Mouse (Mus musculus) activated CD4-positive, CD25-positive, alpha-beta regulatory T cell, adult 4 months (primary cell): Measurements from ENCODE around the gene Gm49601. TPM values are rescaled to one million over a fixed set of nuclear protein-coding genes. Genes with fewer than 3 reads are reported as not detected.

Source experiments
- ATAC-seq: one replicate; pipeline ENCODE4 v1.8.0; 2017
- polyA plus RNA-seq, 2 experiments: library from polyadenylated mRNA; unstranded; fragments of 100-300 nt; shearing (Covaris generic); gene quantifications; one replicate each; pipeline ENCODE4 v1.2.1; 2017

The Gm49601 gene
- not detected for polyA plus RNA-seq

GRCm38 (mm10) chr16:18626376-18626878 is at the start of gene Gm49601:
TSS of gene Gm49601 (minus strand) at chr16:18626427.
- ATAC-seq, result peak; percentile 72

DNA sequence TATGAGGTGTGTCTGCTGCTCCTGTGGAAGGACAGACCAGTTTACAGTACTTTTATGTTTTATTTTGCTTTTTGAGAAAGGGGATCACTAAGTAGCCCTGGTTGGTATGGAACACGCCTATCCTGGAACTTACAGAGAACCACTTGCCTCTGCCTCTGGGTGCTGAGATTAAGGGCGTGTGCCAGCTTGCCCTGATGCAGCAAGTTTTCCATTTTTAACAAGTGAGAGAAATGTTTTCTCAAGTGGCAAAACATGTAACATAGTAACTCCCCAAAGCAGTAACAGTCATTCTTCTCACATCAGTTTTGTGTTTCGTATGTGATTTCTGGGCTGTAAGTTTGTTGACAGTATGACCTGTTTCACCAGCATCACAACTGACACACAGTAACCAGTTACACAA is 46.8 kb upstream of the Gm49601 start:
- ATAC-seq, result no peak

GRCm38 (mm10) chr16:18672027-18672426 is 45.8 kb upstream of the Gm49601 start:
- no peak for ATAC-seq

- ATAC-seq, result no peak
These were observed 43.7 kb upstream of the Gm49601 start for GRCm38 (mm10) chr16:18669914-18670313.

GRCm38 (mm10) chr16:18658597-18658996 is 32.4 kb upstream of the Gm49601 start:
- ATAC-seq, result no peak

- no peak for ATAC-seq
These were observed 29.3 kb upstream of the Gm49601 start for GRCm38 (mm10) chr16:18655372-18656098.

DNA sequence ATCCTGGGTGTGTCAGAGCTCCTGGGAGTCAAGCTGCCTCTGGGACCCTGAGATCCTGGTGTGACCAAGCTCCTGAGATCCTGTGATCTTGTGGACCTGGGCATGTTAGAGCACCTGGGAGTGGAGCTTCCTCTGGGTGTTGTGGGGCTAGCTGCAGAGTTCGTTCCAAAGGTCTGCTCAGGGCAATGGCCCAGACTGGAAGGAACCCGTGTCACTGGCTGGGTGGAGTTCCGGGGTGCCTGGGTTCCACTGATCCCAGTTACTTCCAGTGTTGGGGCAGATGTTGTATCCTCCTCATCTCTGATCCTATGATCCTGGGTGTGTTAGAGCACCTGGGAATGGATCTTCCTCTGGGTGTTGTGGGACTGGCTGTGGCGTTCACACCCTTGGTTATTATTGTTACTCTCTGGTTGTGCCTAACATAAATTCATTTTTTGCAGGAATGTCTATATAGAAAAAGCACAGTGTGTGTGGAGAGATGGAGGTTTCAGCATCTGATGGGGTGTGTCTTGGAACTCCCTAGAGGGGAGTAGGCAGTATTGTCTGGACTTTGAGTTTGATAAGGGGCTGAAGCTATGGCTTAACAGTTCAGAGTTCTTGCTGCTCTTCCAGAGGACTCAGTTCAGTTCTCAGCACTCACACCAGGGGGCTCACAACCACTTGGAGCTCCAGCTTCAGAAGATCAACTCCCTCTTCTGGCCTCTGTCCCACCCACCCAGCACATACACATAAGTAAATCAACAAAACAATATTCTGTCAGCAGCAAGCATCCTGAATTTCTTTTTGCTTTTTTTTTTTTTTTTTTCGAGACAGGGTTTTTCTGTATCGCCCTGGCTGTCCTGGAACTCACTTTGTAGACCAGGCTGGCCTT is 27.3 kb upstream of the Gm49601 start:
- ATAC-seq, result no peak

DNA sequence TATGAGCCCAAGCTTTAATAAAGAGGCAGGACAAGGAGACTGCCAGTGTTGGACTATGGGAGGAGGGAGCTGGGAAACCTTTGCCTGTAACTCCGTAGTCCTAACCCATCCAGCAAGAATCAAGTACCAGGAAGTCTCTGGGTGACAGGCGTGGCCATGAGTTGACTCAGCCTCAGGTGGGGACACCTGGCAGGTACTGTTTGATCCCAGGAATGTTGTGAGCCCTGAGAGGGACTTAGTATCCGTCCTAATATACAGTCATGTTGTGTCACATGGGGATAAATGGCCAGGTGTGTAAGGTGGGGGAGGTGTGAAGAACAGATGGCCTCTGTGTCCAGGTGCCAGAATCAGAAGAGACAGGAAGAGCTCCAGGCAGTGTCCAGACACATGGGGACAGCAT is 22.9 kb upstream of the Gm49601 start:
- ATAC-seq, result no peak

GRCm38 (mm10) chr16:18645329-18645728 is 19.1 kb upstream of the Gm49601 start:
- ATAC-seq, result no peak

GRCm38 (mm10) chr16:18644485-18644884 is 18.3 kb upstream of the Gm49601 start:
- no peak for ATAC-seq

DNA sequence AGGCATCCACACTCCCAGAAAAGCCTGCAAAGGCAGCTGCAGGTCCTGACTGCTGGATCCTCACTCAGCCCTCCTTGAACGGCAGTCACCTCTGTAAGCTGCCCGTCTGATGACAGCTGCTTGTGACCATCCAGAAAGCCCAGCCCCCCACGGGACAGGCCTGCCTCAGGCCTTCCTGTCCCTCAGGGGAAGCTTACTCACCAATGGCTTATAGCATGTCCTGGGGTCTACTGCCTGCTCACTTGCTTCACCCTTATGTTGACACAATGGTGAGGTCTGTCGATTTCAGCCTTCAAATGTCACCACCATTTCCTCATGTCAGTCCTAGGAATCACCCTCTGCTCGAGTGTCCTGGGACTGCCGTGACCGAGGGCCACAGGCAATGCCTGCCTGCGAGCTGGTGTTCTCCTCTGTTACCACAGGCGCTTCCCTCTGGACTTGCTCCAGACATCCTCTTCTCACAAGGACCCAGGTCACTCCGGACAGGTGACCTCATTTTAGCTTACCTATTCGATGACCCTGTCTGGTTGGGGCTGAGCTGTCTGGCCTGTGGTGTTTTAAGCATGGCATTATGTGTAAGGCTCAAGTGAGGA is 17.3 kb upstream of the Gm49601 start:
- no peak for ATAC-seq

DNA sequence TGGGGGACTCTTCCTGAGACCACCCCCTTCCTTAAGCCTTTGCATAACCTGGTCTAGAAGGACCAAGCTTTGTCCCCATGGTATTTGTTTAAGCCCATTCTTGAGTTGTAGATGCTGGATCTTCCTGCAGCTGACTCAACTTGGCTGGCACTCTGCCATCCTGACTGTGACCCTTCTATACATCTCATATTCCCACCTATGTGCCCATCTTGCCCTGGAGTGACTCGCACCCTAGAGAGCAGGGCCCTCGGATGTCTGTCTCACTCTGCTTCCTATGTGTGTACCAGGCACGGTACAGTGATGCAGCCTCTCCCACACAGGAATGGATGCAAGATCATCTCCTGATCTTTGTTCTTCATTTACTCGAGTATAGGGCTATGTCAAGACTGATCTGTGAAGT is 16.7 kb upstream of the Gm49601 start:
- ATAC-seq, result no peak

DNA sequence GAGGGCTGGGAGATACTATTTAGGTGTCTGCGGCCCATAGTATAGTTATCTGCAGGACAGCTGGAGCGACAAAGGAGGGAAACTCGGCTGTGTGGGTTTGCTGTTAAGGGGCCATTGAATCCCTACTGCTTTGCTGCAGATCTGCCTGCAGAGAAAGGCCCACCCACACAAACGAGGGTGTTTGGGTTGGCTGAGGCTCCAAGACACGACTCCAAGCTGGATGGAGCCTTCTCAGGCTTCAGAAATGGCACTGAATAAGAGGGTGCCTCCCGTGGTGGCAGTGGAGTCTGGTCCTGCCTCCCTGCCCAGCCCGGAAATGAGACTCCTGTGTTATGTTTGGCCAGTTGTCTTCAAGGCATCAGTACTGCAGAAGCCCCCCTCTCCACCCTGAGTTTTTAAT is 16.1 kb upstream of the Gm49601 start:
- no peak for ATAC-seq

- no peak for ATAC-seq
These were observed 13.2 kb upstream of the Gm49601 start for GRCm38 (mm10) chr16:18639382-18639929.

GRCm38 (mm10) chr16:18638396-18638795 is 12.2 kb upstream of the Gm49601 start:
- no peak for ATAC-seq

GRCm38 (mm10) chr16:18636804-18637203 is 10.6 kb upstream of the Gm49601 start:
- no peak for ATAC-seq

GRCm38 (mm10) chr16:18636401-18636800 is 10.2 kb upstream of the Gm49601 start:
- ATAC-seq, result no peak

GRCm38 (mm10) chr16:18633333-18633732 is 7.1 kb upstream of the Gm49601 start:
- ATAC-seq, result no peak

- ATAC-seq, result no peak
These were observed 6.6 kb upstream of the Gm49601 start for GRCm38 (mm10) chr16:18632816-18633215.

- no peak for ATAC-seq
These were observed 5.8 kb upstream of the Gm49601 start for GRCm38 (mm10) chr16:18632059-18632458.

DNA sequence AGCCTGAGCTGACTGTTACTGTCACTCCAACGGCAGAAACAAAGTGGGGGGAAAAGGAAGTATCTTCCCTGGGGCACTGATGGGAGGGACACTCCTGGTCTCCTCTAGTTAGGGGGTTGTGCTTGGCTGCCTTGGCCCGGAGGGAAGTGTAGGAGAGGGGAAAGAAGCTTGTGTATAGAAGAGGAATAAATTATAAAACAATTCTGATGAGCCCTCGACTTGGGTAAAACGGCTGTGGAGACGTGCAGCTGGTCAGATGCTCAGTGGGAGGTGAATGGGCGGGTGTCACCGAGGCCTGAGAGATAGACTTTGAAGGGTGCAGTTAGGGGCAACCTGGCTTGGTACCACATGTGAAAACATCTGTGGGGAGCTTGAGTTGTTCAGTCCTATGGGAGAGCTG is 4.9 kb upstream of the Gm49601 start:
- no peak for ATAC-seq

DNA sequence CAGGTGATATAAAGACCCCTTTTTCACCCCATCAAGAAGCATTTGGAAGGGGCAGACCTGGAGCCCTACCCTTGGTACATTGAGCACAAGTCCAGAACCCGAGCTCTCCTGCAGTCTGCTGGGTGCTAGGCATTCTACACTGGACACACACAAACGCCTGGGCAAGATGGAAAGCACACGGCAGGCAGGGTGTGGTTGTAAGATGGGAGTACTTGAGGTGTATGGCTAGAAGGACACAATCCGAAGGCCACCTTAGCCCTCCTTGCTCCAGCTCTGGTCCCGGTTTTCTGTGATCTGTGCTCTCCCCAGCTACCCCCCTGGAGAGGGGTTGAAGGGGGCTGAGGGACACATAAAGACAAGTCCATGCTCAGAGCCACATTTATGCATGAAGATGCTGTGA is 4.1 kb upstream of the Gm49601 start:
- no peak for ATAC-seq
